Mouse (Mus musculus): ENCODE data around the gene Dhx57. TPM values are rescaled to one million over a fixed set of nuclear protein-coding genes. Genes with fewer than 3 reads are reported as not detected.

The Dhx57 gene
- polyA plus RNA-seq (2017; shearing (Covaris generic)): 39.2 TPM

GRCm38 (mm10) chr17:80290074-80290657 is at the start of gene Dhx57, which contains the start of gene Morn2:
TSS of gene Dhx57 (minus strand) at chr17:80290476.
TSS of gene Morn2 (plus strand) at chr17:80290203.

GRCm38 (mm10) chr17:80307251-80307650 is 17.0 kb upstream of the Dhx57 start, which contains the start of gene Arhgef33:
TSS of gene Arhgef33 (plus strand) at chr17:80307407.

GRCm38 (mm10) chr17:80224326-80225116 is 65.8 kb downstream of the Dhx57 start, which contains the start of gene Gemin6:
TSS of gene Gemin6 (plus strand) at chr17:80224441.

GRCm38 (mm10) chr17:80206671-80207581 is 83.3 kb downstream of the Dhx57 start, which contains the start of the genes Srsf7 and Ttc39d:
TSS of gene Srsf7 (minus strand) at chr17:80207307.
TSS of gene Ttc39d (plus strand) at chr17:80207460.

Other genes starting within 250 kb of the Dhx57 start
- 59.5 TPM for gene Hnrnpll, start 228.1 kb downstream of the Dhx57 start, polyA plus RNA-seq (2017; shearing (Covaris generic))
- 55.9 TPM for gene Galm, start 163.0 kb downstream of the Dhx57 start, polyA plus RNA-seq (2017; shearing (Covaris generic))
- gene Srsf7, start 83.2 kb downstream of the Dhx57 start, polyA plus RNA-seq (2017; shearing (Covaris generic)): 633 TPM
- gene Ttc39d, start 83.0 kb downstream of the Dhx57 start, polyA plus RNA-seq (2017; shearing (Covaris generic)): not detected
- 12.2 TPM for gene Gemin6, start 66.0 kb downstream of the Dhx57 start, polyA plus RNA-seq (2017; shearing (Covaris generic))
- gene Morn2, start 273 bp downstream of the Dhx57 start, polyA plus RNA-seq (2017; shearing (Covaris generic)): 5.8 TPM
- gene Arhgef33, start 16.9 kb upstream of the Dhx57 start, polyA plus RNA-seq (2017; shearing (Covaris generic)): not detected
- gene Gm10190, start 83.1 kb upstream of the Dhx57 start, polyA plus RNA-seq (2017; shearing (Covaris generic)): not detected
- 2.4 TPM for gene Sos1, start 190.0 kb upstream of the Dhx57 start, polyA plus RNA-seq (2017; shearing (Covaris generic))